Mouse (Mus musculus) liver, postnatal 0 days (tissue): ENCODE data around the gene Spon1. TPM values are rescaled to one million over a fixed set of nuclear protein-coding genes. Genes with fewer than 3 reads are reported as not detected.

ENCODE experiments used
- ATAC-seq: fragments of 200-750 bp; cut with Nextera tagmentation; 2 replicates; pipeline ENCODE4 v1.8.0; 2017; ENCODE audit warnings: mild to moderate bottlenecking, moderate library complexity
- DNase-seq: peaks from one replicate; pipeline ENCODE4 v3.0.0-alpha.2; 2016
- H3K27ac ChIP-seq: fragments of 300-500 bp; sonication (generic); 2 replicates; pipeline ENCODE4 v1.5.1; 2014; ENCODE audit warnings: antibody characterized with exemption, moderate library complexity, mild to moderate bottlenecking, low read depth
- H3K27me3 ChIP-seq: fragments of 300-500 bp; sonication (generic); 2 replicates; pipeline ENCODE4 v1.6.1; 2014; ENCODE audit warnings: low read length, control low read depth, mixed read lengths; ENCODE audit not compliant: insufficient read depth
- H3K36me3 ChIP-seq: fragments of 300-500 bp; sonication (generic); replicated peaks from 2 replicates; pipeline ENCODE4 v1.6.1; 2014; ENCODE audit warnings: mild to moderate bottlenecking, control low read depth, low read length, moderate library complexity, mixed read lengths; ENCODE audit not compliant: insufficient read depth
- H3K4me1 ChIP-seq: fragments of 300-500 bp; sonication (generic); 2 replicates; pipeline ENCODE4 v1.6.1; 2014; ENCODE audit warnings: antibody characterized with exemption, mild to moderate bottlenecking, control low read depth; ENCODE audit not compliant: insufficient read depth
- H3K4me2 ChIP-seq: fragments of 300-500 bp; sonication (generic); 2 replicates; pipeline ENCODE4 v1.6.1; 2014; ENCODE audit warnings: low read depth, mild to moderate bottlenecking, low read length, moderate library complexity, mixed read lengths
- H3K4me3 ChIP-seq: fragments of 300-500 bp; sonication (generic); 2 replicates; pipeline ENCODE4 v1.5.1; 2014; ENCODE audit warnings: low read depth, low read length
- H3K9ac ChIP-seq: fragments of 300-500 bp; sonication (generic); replicated peaks from 2 replicates; pipeline ENCODE4 v1.6.1; 2014; ENCODE audit warnings: mild to moderate bottlenecking, moderate library complexity
- H3K9me3 ChIP-seq: fragments of 300-500 bp; sonication (generic); 2 replicates; pipeline ENCODE4 v1.6.1; 2016; ENCODE audit warnings: mild to moderate bottlenecking, control low read depth, low read length, mixed read lengths
- CTCF ChIP-seq: sonication (generic); IDR thresholded peaks from 2 replicates; pipeline ENCODE4 v1.5.1; 2016; ENCODE audit warnings: antibody characterized with exemption, low read depth
- EP300 ChIP-seq: IDR thresholded peaks from 2 replicates; pipeline ENCODE4 v1.6.1; 2016; ENCODE audit warnings: antibody characterized with exemption, low read depth, mild to moderate bottlenecking
- WGBS: fragments of 180-500 bp; shearing (Covaris S2); extraction: QIAGEN DNeasy Blood & Tissue Kit; methylation state at CpG from one replicate; pipeline ENCODE4 v1.1.7; 2014; ENCODE audit not compliant: insufficient replicate concordance; 5-methylcytosine and 5-hydroxymethylcytosine counted together
- polyA plus RNA-seq: library from polyadenylated mRNA; unstranded; fragments of >200 nt; fragmentation: Nextera tagmentation; extraction: Ambion mirVana; gene quantifications from 2 replicates; pipeline ENCODE4 v1.2.1, GENCODE M21; 2015

Spon1 gene
- polyA plus RNA-seq, 1 experiment from 2014 or later: 0.35 TPM

DNA sequence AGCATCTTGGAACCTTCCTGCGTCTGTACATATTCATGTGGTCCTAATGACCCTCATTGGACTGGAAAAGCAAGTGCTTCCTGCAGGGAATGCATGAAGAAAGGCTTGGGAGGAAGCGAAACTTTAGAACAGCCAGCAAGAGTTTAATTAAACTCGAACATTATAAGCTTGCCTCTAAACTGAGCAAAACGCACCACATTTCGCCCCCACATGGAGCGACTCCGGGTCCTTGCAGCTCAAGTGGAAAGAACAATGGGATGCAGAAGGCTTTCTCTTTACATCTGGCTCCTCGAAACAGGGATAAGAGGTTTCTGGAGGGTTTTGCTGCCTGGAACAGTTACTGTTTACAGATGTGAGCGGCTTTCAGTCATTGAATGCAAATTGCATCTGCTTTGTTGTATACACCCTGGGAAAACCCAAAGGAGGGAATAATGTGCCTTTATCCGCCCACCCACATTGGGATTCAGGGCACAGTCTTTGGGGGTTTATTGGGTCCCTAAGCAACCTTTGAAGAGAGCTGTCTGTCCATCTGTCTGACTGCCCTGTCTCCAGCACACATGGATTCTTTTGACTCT lies 136.2 kb downstream of the Spon1 start:
- 65% methylated on average over 10 of the region's 10 CpGs for WGBS

DNA sequence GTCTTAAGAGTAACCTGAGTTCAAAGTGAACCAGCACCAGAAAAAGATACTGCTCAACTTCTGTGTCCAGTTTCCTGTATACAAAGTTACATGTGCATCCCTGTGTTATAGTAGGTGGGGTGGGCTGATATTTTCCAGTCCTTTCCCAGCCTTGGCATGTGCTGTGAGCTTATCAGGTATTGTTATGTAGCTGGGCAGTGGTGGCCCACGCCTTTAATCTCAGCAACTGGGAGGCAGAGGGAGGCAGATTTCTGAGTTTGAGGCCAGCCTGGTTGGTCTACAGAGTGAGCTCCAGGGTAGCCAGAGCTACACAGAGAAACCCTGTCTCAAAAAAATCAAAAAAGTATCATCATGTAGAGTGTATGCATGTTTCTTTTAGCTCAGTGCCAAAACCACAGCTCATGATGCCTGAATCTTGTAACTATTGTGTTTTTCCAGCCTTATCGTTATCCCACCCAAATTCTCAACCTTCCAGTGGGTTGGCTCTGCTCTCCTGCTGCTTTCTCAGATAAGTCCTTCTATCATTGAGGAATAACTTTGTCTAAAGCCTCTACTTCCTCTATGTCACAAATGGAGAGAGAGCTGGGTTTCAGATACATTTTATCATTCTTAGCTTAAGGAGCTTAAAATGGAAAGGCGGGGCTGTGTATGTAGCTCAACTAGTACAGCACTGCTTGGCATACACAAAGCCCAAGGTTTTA lies 137.5 kb downstream of the Spon1 start:
- H3K4me3 ChIP-seq: no peak overlapping the region
- no peaks in the 10 kb centered on the region for H3K4me1 ChIP-seq
- H3K27ac ChIP-seq: no peak overlapping the region
- TF ChIP-seq CTCF: no peak
- no peak for TF ChIP-seq EP300
- no peak overlapping the region for H3K9ac ChIP-seq
- H3K9me3 ChIP-seq: no peaks in the 10 kb centered on the region
- WGBS: 74% methylated on average over 3 of the region's 3 CpGs
- H3K4me2 ChIP-seq: no peak overlapping the region
- H3K27me3 ChIP-seq: no peaks in the 10 kb centered on the region
- ATAC-seq (no peak), DNase-seq (no peak)
- no peaks in the 10 kb centered on the region for H3K36me3 ChIP-seq

More for the DNA sequence above, 136.2 kb downstream of the Spon1 start:
- Histone ChIP-seq H3K9ac (no peak overlapping the region), H3K4me1 (no peaks in the 10 kb centered on the region), H3K4me2 (no peak overlapping the region), H3K27me3 (no peaks in the 10 kb centered on the region), H3K36me3 (no peaks in the 10 kb centered on the region), H3K27ac (no peak overlapping the region), H3K9me3 (no peaks in the 10 kb centered on the region), H3K4me3 (no peak overlapping the region)
- TF ChIP-seq CTCF (no peak), EP300 (no peak)
- DNase-seq: no peak
- no peak for ATAC-seq

DNA sequence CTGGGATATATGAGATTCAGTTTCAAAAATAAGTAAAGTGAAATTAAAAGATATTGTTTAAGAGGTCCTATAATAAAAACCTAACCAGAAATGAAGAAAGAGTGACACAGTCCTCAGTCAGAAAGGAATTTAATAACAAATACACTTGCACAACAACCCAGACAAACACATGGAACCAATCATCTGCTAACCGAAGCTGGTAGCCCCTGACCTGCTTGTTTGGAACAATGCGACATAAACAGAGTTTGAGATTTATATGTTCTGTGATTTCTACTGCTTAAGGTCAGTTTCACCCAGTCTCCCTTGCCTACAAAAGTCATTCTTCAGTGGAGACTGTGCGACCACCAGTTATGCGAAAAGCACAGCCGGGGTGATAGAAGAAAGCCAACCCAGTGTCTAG lies 138.1 kb downstream of the Spon1 start:
- Histone ChIP-seq H3K36me3 (no peaks in the 10 kb centered on the region), H3K9ac (no peak overlapping the region), H3K4me2 (no peak overlapping the region), H3K27me3 (no peaks in the 10 kb centered on the region), H3K4me3 (no peak overlapping the region), H3K9me3 (no peaks in the 10 kb centered on the region), H3K4me1 (no peaks in the 10 kb centered on the region), H3K27ac (no peak overlapping the region)
- no peak for ATAC-seq
- TF ChIP-seq CTCF (no peak), EP300 (no peak)
- 87% methylated on average over 5 of the region's 5 CpGs for WGBS
- DNase-seq: no peak

DNA sequence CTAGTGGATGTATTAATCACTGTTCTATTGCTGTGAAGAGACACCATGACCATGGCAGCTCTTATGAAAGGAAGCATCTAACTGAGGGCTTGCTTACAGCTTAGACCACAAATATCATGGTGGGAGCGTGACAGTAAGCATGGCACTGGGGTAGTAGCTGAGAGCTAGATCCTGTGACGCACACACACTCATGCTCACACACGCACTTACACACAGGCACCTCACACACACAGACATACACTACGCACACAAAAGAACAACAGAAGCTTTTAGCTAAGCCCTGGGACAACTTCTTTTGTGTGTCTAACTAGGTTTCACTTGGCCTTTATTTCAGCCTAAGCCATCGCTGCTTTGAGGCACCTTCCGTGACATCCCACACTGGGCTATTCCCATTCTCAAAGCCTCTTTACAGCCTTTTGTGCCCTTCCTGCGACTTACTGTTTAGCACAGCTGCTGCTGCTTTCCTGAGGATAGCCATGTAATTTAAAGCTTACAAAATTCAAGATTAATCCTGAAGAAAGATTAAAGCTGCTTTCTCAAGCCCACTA lies 138.6 kb downstream of the Spon1 start:
- WGBS: 82% methylated on average over 7 of the region's 7 CpGs

DNA sequence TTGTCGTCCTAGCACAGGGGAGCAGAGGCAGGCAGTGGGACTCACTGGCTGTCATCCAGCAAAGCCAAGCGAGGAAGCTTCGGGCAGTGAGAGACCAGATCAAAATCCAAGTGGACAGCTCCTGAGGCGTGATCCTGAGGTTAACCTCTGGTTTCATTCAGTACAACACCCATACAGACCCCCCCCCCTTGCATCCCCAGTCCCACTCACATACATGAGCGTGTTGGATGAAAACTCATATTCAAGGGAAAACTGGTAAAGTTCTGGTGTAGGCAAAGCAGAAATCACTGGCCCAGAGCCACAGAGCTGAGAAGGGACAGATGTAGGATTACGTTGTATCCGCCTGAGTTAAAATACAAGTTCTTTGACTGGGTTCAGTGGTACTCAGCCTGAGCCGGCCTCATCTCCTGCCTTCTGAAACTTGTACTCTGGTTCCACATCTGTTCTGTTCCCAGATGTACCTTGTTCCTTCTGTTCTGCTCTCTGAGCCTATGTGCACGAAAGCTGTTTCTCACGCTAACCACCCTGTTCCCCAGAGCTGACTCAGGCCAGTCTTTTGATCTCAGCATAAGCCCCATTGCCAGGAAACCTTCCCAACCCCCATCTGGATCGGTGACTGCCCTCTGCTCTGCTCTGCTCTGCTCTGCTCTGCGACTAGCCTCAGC lies 143.5 kb downstream of the Spon1 start:
- Histone ChIP-seq H3K4me3 (no peak overlapping the region), H3K9me3 (no peaks in the 10 kb centered on the region), H3K4me1 (no peaks in the 10 kb centered on the region), H3K27me3 (no peaks in the 10 kb centered on the region), H3K36me3 (no peaks in the 10 kb centered on the region), H3K4me2 (no peak overlapping the region), H3K9ac (no peak overlapping the region), H3K27ac (no peak overlapping the region)
- no peak for ATAC-seq
- WGBS: 37% methylated on average over 12 of the region's 12 CpGs
- TF ChIP-seq EP300: no peak
- TF ChIP-seq CTCF: no peak
- DNase-seq: no peak

More for the DNA sequence above, 138.6 kb downstream of the Spon1 start:
- Histone ChIP-seq H3K9ac (no peak overlapping the region), H3K4me1 (no peaks in the 10 kb centered on the region), H3K36me3 (no peaks in the 10 kb centered on the region), H3K4me3 (no peak overlapping the region), H3K27ac (no peak overlapping the region), H3K27me3 (no peaks in the 10 kb centered on the region), H3K4me2 (no peak overlapping the region), H3K9me3 (no peaks in the 10 kb centered on the region)
- DNase-seq (no peak), ATAC-seq (no peak)
- no peak for TF ChIP-seq EP300
- no peak for TF ChIP-seq CTCF

DNA sequence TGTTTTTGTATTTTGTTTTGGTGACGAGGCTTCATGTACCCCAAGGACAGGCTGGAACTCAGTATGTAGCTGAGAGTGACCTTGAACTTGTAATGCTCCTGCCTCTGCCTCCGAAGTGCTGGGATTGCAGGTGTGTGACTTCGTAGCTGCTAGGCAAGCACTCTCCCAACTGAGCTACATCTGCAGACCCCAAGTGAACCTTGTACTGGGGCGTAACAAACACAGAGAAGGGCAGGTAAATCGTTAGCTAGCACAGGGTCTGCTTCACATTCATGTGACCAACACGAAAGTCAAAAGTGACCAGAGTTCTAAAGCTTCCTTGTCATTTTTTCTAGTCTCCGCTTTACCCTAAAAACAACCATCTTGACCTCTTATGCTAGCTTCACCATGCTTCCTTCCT lies 145.1 kb downstream of the Spon1 start:
- H3K4me3 ChIP-seq: no peak overlapping the region
- 57% methylated on average over 7 of the region's 7 CpGs for WGBS
- H3K9ac ChIP-seq: no peak overlapping the region
- no peak for TF ChIP-seq EP300
- no peak for TF ChIP-seq CTCF
- H3K36me3 ChIP-seq: no peaks in the 10 kb centered on the region
- ATAC-seq: no peak
- no peaks in the 10 kb centered on the region for H3K9me3 ChIP-seq
- no peaks in the 10 kb centered on the region for H3K4me1 ChIP-seq
- H3K4me2 ChIP-seq: no peak overlapping the region
- DNase-seq: no peak
- H3K27me3 ChIP-seq: no peaks in the 10 kb centered on the region
- no peak overlapping the region for H3K27ac ChIP-seq
